Mouse (Mus musculus): Measurements from ENCODE around the gene Sap30l. TPM values are rescaled to one million over a fixed set of nuclear protein-coding genes. Genes with fewer than 3 reads are reported as not detected.
A peak's percentile ranks its signal among the peaks of the same experiment; 100 is the strongest.

The Sap30l gene
- polyA plus RNA-seq, 1 experiment from 2014 or later = 17.3 TPM

DNA sequence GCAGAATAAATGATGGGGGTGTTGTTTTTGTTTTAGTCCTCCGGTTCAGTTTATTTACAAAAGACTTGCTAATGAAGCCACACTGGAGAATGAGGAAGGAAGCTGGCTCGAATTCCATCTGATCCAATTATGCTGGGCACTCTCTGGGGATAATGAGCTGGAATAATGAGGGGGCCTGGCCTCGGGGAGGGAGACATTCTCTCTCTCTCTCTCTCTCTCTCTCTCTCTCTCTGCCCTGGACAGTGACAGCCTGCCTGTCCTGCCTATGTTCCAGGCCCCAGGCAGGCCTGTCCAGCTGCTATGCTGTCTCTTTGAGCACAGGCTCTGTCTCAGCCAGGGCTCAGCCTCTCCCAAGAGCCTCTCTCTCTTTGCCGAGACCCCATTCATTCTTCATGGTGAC lies 27.5 kb upstream of the Sap30l start:
- no peak overlapping the region for H3K4me2 ChIP-seq
- H3K4me3 ChIP-seq = no peak overlapping the region
- peaks cover 12% of the 10 kb centered on the region; the same call in 1 of the 2 replicates for H3K36me3 ChIP-seq
- peaks cover 23% of the 10 kb centered on the region for H3K4me1 ChIP-seq (replicated peaks)
- H3K9me3 ChIP-seq (replicated peaks) = no peaks in the 10 kb centered on the region
- H3K9ac ChIP-seq = no peak overlapping the region
- WGBS = 17% methylated on average over 4 of the region's 4 CpGs
- H3K27ac ChIP-seq (ENCODE audit: poor library complexity, severe bottlenecking) = no peak overlapping the region
- ATAC-seq (ENCODE audit: insufficient number of reproducible peaks, low FRiP score) = no peak
- no peaks in the 10 kb centered on the region for H3K27me3 ChIP-seq (replicated peaks)

DNA sequence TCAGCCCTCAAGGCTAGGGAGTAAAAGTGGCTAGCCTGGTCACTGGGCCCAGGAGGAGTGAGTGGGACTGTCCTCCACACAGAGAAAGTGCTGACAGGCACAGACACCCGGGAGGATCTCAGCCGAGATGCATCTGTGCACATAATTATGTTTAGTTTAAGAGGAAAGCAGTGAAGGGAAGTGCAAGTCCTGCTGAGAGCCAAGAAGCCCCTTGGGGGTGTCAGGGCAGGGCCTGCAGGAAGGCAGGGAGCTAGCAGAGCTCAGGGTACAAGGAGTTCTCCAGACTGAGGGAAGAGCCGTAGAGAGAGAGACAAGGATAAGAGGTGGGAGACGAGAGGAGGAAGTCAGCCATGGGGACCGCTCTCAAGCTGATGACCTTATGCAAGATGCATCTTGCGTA lies 25.6 kb upstream of the Sap30l start:
- Histone ChIP-seq H3K4me1 (replicated peaks) (peaks cover 20% of the 10 kb centered on the region), H3K27me3 (replicated peaks) (no peaks in the 10 kb centered on the region), H3K27ac (ENCODE audit: poor library complexity, severe bottlenecking) (no peak overlapping the region), H3K4me3 (no peak overlapping the region), H3K4me2 (no peak overlapping the region), H3K9ac (no peak overlapping the region), H3K36me3 (peaks cover 6% of the 10 kb centered on the region; the same call in 1 of the 2 replicates), H3K9me3 (replicated peaks) (no peaks in the 10 kb centered on the region)
- ATAC-seq (ENCODE audit: insufficient number of reproducible peaks, low FRiP score) = no peak
- WGBS = 66% methylated on average over 6 of the region's 6 CpGs

DNA sequence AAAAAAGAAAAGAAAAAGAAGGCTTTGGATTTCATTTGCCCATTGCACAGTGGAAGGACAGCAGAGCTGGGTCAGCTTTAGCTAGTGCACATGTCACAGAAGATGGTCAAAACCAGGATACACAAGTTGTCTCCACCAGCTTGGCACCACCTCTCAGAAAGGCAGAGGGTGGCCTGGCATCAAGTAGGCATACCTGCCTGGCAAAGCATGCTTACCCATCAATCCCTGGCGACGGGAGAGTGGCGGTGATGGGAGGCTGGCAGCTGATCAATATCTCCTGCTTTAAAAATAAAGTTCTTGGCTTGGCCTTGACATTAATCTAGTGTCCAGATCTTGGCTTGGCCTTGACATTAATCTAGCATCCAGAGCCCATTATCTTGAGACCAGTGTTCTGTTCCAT lies 24.9 kb upstream of the Sap30l start:
- no peak for ATAC-seq (ENCODE audit: insufficient number of reproducible peaks, low FRiP score)
- H3K4me2 ChIP-seq = no peak overlapping the region
- peaks cover 20% of the 10 kb centered on the region for H3K4me1 ChIP-seq (replicated peaks)
- H3K9me3 ChIP-seq (replicated peaks) = no peaks in the 10 kb centered on the region
- H3K27ac ChIP-seq (ENCODE audit: poor library complexity, severe bottlenecking) = no peak overlapping the region
- H3K36me3 ChIP-seq = 0 out of 2 replicates have a peak, but pooled peaks cover 6% of the 10 kb centered on the region
- H3K27me3 ChIP-seq (replicated peaks) = no peaks in the 10 kb centered on the region
- no peak overlapping the region for H3K4me3 ChIP-seq
- WGBS = 95% methylated on average over 3 of the region's 3 CpGs
- no peak overlapping the region for H3K9ac ChIP-seq

DNA sequence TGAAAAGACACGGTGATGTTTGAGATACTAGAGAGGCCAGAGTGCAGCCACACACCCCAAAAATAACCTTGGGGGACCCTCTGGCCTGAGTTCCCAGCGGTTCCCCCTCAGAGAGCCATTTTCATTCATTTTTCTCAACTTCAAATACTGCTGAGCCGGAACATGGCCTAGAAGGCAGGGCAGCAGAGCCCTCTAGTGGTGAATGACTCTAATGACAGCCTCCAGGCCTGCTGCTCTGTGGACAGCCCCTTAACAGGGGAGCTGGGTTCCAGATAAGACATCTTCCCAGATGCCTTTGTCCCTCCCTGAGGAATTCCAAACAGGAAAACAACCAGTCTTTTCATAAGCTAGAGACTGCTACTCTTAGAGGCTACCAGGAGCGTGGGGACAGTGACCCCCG lies 23.1 kb upstream of the Sap30l start:
- H3K27me3 ChIP-seq (replicated peaks) = no peaks in the 10 kb centered on the region
- no peaks in the 10 kb centered on the region for H3K9me3 ChIP-seq (replicated peaks)
- no peak overlapping the region for H3K4me3 ChIP-seq
- peaks cover 14% of the 10 kb centered on the region for H3K4me1 ChIP-seq (replicated peaks)
- H3K9ac ChIP-seq = no peak overlapping the region
- no peak overlapping the region for H3K4me2 ChIP-seq
- no peak for ATAC-seq (ENCODE audit: insufficient number of reproducible peaks, low FRiP score)
- H3K36me3 ChIP-seq = 0 out of 2 replicates have a peak, but pooled peaks cover 2% of the 10 kb centered on the region
- 14% methylated on average over 5 of the region's 5 CpGs for WGBS
- no peak overlapping the region for H3K27ac ChIP-seq (ENCODE audit: poor library complexity, severe bottlenecking)

DNA sequence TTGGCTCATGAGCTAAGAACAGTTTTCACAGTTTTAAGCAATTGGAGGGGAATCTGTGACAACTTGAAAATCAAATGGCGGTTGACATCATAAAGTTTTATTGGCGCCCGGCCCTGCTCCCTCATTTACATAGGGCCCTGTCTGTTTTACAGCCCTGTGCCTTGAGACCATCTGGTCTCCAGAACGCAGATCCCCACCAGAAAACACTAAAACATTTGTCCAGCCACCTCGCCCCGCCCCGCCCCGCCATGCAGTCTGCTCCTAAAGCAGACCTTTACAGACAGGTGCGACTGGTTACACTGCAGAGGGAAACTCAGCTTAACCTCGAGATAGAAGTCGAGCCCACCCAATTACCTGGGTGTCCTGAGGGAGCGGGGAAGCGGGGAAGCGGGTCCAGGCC lies 21.6 kb upstream of the Sap30l start:
- Histone ChIP-seq H3K4me2 (no peak overlapping the region), H3K4me1 (replicated peaks) (peaks cover 5% of the 10 kb centered on the region; the same call in 1 of the 2 replicates), H3K36me3 (0 out of 2 replicates have a peak, but pooled peaks cover 9% of the 10 kb centered on the region), H3K27ac (ENCODE audit: poor library complexity, severe bottlenecking) (no peak overlapping the region), H3K9me3 (replicated peaks) (no peaks in the 10 kb centered on the region), H3K9ac (no peak overlapping the region), H3K4me3 (no peak overlapping the region), H3K27me3 (replicated peaks) (no peaks in the 10 kb centered on the region)
- 88% methylated on average over 14 of the region's 14 CpGs for WGBS
- no peak for ATAC-seq (ENCODE audit: insufficient number of reproducible peaks, low FRiP score)

DNA sequence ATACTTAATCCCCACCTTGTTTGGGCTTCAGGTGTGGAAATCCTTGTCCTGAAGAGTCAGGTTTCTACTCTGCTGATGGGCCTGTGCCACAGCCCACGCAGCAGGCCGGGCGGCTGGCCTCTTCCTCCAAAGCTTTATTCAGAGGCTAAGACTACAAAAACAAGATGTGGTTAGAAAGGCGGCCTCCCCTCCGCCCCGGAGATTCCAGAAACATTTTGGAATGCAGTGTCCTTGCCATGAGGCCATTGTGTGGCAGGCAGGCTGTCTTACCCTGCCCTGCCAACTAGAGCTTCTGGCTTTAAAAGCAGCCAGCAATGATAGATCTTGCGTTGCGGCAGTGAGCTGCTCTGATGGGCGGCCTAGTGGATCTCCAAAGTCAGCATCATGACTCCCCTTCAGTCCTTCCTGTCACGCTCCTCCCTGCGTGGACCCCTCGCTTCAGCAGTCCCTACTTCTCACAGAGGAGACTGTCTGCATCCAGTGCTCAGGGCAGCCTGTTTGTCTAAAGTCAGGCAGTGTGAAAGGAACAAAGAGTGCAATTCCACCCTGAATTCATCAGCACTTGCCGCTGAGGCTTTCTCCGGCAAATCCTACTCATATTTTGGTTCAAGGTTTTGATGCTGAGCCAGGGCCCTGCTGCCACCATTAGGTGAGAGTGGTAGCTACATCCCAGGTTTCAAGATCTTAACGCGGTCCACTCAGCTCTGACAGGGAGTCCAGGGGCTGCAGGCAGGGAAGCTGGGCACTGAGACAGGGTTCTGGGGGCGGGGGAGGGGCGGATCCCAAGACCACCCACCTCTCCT lies 14.6 kb upstream of the Sap30l start:
- Histone ChIP-seq H3K4me1 (replicated peaks) (0 out of 2 replicates have a peak, but pooled peaks cover 6% of the 10 kb centered on the region), H3K9me3 (replicated peaks) (no peaks in the 10 kb centered on the region), H3K9ac (no peak overlapping the region), H3K36me3 (0 out of 2 replicates have a peak, but pooled peaks cover 6% of the 10 kb centered on the region), H3K4me3 (no peak overlapping the region), H3K4me2 (no peak overlapping the region), H3K27ac (ENCODE audit: poor library complexity, severe bottlenecking) (no peak overlapping the region), H3K27me3 (replicated peaks) (no peaks in the 10 kb centered on the region)
- ATAC-seq (ENCODE audit: insufficient number of reproducible peaks, low FRiP score) = no peak
- 53% methylated on average over 18 of the region's 18 CpGs for WGBS

DNA sequence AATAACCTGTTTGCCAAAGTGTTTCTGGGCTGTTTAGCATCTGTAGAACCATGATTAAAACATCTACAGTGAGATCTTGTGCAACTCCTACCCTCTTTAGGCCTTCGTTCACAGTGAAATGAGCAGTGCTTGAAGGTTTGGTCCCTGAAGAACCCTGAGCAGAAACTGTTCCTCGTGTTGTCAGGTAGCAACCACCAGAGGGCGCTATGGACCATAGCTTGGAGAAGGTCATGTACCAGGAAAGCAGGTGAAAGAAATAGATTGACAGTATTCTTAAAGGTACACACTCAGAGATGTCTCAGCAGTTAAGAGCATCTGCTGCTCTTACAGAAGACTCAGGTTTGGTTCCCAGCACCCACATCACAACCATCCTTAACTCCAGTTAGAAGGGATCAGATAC lies 13.5 kb upstream of the Sap30l start:
- ATAC-seq (ENCODE audit: insufficient number of reproducible peaks, low FRiP score) = no peak
- Histone ChIP-seq H3K27me3 (replicated peaks) (no peaks in the 10 kb centered on the region), H3K27ac (ENCODE audit: poor library complexity, severe bottlenecking) (no peak overlapping the region), H3K4me1 (replicated peaks) (0 out of 2 replicates have a peak, but pooled peaks cover 6% of the 10 kb centered on the region), H3K36me3 (0 out of 2 replicates have a peak, but pooled peaks cover 6% of the 10 kb centered on the region), H3K4me3 (no peak overlapping the region), H3K9me3 (replicated peaks) (no peaks in the 10 kb centered on the region), H3K9ac (no peak overlapping the region), H3K4me2 (no peak overlapping the region)
- 33% methylated on average over 3 of the region's 3 CpGs for WGBS

DNA sequence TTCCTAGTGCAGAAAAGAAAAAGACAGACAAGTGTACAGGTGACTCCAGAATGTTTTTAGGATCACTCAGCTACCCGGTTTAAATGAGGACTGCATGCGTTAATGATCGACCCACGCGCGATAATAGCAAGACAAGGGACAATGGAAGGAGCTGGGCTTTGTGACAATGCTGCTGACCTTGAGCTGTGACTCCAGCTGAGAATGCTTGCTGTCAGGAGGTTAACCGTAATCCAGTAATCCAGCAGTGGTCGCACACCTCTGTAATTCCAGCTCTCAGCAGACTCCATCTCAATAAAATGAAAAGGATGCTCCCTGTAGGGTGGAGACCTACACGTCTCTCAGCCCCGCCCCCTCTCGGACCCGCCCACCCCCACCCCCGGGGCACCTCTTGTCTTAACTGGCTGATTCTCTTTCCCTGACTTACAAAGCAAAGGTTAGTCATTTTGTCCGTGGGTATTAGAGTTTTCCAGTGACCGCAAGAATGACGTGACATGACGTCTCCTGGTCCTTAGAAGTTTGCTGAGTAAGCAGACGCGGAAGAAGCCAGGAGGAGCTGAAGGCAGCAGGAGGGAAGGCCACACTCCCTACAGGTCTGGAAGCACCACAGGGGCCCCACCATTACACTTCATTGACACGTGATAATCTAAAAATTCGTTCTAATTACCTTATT lies 10.4 kb upstream of the Sap30l start:
- no peak for ATAC-seq (ENCODE audit: insufficient number of reproducible peaks, low FRiP score)
- Histone ChIP-seq H3K27me3 (replicated peaks) (no peaks in the 10 kb centered on the region), H3K36me3 (no peaks in the 10 kb centered on the region), H3K9me3 (replicated peaks) (no peaks in the 10 kb centered on the region), H3K9ac (no peak overlapping the region), H3K4me1 (replicated peaks) (0 out of 2 replicates have a peak, but pooled peaks cover 6% of the 10 kb centered on the region), H3K27ac (ENCODE audit: poor library complexity, severe bottlenecking) (no peak overlapping the region), H3K4me3 (0 out of 2 replicates have a peak overlapping the region, but pooled peaks have one; percentile 6), H3K4me2 (peak overlapping the region; percentile 46)
- 28% methylated on average over 21 of the region's 21 CpGs for WGBS

DNA sequence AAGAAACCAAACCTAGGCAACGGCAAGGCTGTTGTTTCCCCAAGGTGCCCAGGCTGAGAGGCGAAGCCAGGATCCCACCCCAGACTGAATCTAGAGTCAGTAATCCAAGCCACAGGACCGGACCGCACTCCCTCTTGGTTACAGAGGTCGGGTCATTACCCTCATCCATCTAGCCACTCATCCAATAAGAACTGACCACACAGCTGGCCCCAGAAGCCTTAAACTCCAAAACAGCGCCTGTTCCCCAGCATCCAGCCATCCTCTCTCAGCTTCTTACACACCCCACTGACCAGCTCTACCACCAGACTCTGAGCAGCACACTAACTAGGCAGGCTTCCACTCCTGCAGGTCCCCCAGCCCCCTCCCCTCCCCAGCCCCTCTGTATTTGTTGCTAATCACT lies 6.4 kb upstream of the Sap30l start:
- Histone ChIP-seq H3K4me2 (no peak overlapping the region), H3K27ac (ENCODE audit: poor library complexity, severe bottlenecking) (no peak overlapping the region), H3K9me3 (replicated peaks) (no peaks in the 10 kb centered on the region), H3K9ac (no peak overlapping the region), H3K27me3 (replicated peaks) (no peaks in the 10 kb centered on the region), H3K4me3 (no peak overlapping the region), H3K4me1 (replicated peaks) (peaks cover 6% of the 10 kb centered on the region), H3K36me3 (no peaks in the 10 kb centered on the region)
- 64% methylated on average over 6 of the region's 6 CpGs for WGBS
- ATAC-seq (ENCODE audit: insufficient number of reproducible peaks, low FRiP score) = no peak

DNA sequence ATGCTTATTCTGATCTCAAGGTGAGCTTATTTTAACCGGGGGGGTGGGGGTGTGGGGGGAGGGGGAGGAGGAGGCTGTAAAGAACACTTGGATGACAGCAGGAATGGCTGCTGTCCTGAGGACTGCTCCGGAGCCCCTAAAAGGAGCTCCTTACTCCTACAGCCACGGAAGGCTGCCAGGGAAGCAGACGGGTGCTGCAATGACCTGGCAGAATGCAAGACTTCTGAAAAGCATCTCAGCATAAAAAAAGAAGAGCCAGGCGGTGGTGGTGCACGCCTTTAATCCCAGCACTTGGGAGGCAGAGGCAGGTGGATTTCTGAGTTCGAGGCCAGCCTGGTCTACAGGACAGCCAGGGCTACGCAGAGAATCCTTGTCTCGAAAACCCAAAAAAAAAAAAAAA lies 3.6 kb upstream of the Sap30l start:
- ATAC-seq (ENCODE audit: insufficient number of reproducible peaks, low FRiP score) = no peak
- no peaks in the 10 kb centered on the region for H3K36me3 ChIP-seq
- WGBS = 69% methylated on average over 9 of the region's 9 CpGs

DNA sequence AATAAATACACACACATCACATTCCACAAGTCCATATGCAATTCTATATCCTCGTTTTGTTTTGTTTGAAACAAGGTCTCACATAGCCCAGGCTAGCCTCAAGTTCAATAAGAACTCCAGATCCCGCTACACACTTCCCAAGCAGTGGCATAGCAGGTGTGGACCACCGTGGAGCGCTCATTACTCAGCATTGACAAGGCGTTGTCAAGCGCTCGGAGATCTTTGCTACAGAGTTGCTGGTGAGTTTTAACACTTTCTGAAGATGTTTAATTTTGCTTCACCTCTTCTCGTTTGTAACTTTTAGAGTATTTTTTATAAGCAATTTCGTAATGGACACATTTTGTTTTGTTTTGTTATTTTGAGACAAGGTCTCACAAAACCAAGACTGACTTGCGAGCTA lies 2.0 kb upstream of the Sap30l start:
- Histone ChIP-seq H3K27ac (ENCODE audit: poor library complexity, severe bottlenecking) (no peak overlapping the region), H3K4me2 (no peak overlapping the region), H3K9ac (no peak overlapping the region), H3K36me3 (no peaks in the 10 kb centered on the region), H3K27me3 (replicated peaks) (no peaks in the 10 kb centered on the region), H3K4me3 (no peak overlapping the region), H3K4me1 (replicated peaks) (peaks cover 28% of the 10 kb centered on the region), H3K9me3 (replicated peaks) (no peaks in the 10 kb centered on the region)
- ATAC-seq (ENCODE audit: insufficient number of reproducible peaks, low FRiP score) = no peak
- WGBS = 81% methylated on average over 10 of the region's 10 CpGs

More for the DNA sequence above, 3.6 kb upstream of the Sap30l start:
- no peaks in the 10 kb centered on the region for H3K27me3 ChIP-seq (replicated peaks)
- H3K4me3 ChIP-seq = no peak overlapping the region
- H3K9ac ChIP-seq = no peak overlapping the region
- peaks cover 15% of the 10 kb centered on the region for H3K4me1 ChIP-seq (replicated peaks)
- no peak overlapping the region for H3K27ac ChIP-seq (ENCODE audit: poor library complexity, severe bottlenecking)
- no peak overlapping the region for H3K4me2 ChIP-seq
- H3K9me3 ChIP-seq (replicated peaks) = no peaks in the 10 kb centered on the region
